Mouse (Mus musculus) ES-Bruce4 (cell line): ENCODE measurements around the gene Agtpbp1. TPM values are rescaled to one million over a fixed set of nuclear protein-coding genes. Genes with fewer than 3 reads are reported as not detected.

Experiments used
- H3K27ac ChIP-seq: 2 replicates; pipeline ENCODE4 v1.5.1; 2012; ENCODE audit warnings: low read length, inconsistent platforms; ENCODE audit not compliant: insufficient read depth
- H3K27me3 ChIP-seq: 2 replicates; pipeline ENCODE4 v1.6.1; 2012; ENCODE audit warnings: mild to moderate bottlenecking, low read length, inconsistent platforms; ENCODE audit not compliant: control insufficient read depth, poor library complexity, insufficient read depth, severe bottlenecking
- H3K36me3 ChIP-seq: 2 replicates; pipeline ENCODE4 v1.6.1; 2012; ENCODE audit warnings: inconsistent platforms, mild to moderate bottlenecking, low read length, moderate library complexity; ENCODE audit not compliant: control insufficient read depth, poor library complexity, insufficient read depth, severe bottlenecking
- H3K4me1 ChIP-seq: one replicate; pipeline ENCODE4 v1.8.1; 2011; ENCODE audit warnings: low read length; ENCODE audit not compliant: control insufficient read depth, insufficient read depth
- H3K4me3 ChIP-seq: 2 replicates; pipeline ENCODE4 v1.5.1; 2011; ENCODE audit warnings: low read depth, mild to moderate bottlenecking, low read length
- H3K9ac ChIP-seq: 2 replicates; pipeline ENCODE4 v1.6.1; 2012; ENCODE audit warnings: low read depth, mild to moderate bottlenecking, inconsistent platforms; ENCODE audit not compliant: poor library complexity, severe bottlenecking
- H3K9me3 ChIP-seq: replicated peaks from 2 replicates; pipeline ENCODE4 v1.6.1; 2012; ENCODE audit warnings: mild to moderate bottlenecking, low read length, inconsistent platforms; ENCODE audit not compliant: control insufficient read depth, poor library complexity, insufficient read depth, severe bottlenecking
- CTCF ChIP-seq: IDR thresholded peaks from one replicate; pipeline ENCODE4 v1.8.1; 2011; ENCODE audit warnings: low read depth, low read length
- EP300 ChIP-seq: IDR thresholded peaks from 2 replicates; pipeline ENCODE4 v1.6.1; 2011; ENCODE audit warnings: low read depth, low read length; ENCODE audit not compliant: insufficient read depth
- POLR2A ChIP-seq: IDR thresholded peaks from one replicate; pipeline ENCODE4 v1.8.1; 2011; ENCODE audit warnings: low read length; ENCODE audit not compliant: insufficient read depth
- polyA plus RNA-seq: library from polyadenylated mRNA; stranded (reverse); fragments of >200 nt; gene quantifications from 2 replicates; pipeline ENCODE4 v1.2.4, GENCODE M21; 2011; ENCODE audit warnings: low read depth; ENCODE audit not compliant: missing spikeins, insufficient read depth, insufficient read length

The Agtpbp1 gene
- polyA plus RNA-seq, 1 experiment = 27.9 TPM

DNA sequence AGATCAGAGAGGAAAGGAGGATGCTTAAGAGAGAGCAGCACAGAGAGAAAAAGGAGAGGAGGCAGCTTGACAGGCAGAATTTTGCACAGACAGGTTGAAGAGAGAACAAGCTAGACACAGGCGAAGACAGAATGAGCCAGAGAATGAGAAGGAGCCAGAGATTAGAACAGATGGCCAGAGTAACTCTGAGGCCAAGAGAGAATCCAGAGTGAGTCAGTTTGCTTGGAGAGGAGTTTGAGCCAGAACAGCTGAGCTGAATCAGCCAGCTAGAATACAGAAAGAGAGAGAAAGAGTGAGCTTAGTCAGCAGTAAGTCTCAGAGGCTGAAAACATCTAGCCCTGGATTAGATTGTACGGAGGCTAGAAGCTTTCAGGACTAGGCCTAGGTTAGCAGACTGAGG is 12.5 kb downstream of the Agtpbp1 start:
- Histone ChIP-seq H3K27ac (no peak overlapping the region), H3K9me3 (no peaks in the 10 kb centered on the region), H3K4me3 (no peak overlapping the region), H3K27me3 (no peaks in the 10 kb centered on the region), H3K4me1 (no peaks in the 10 kb centered on the region), H3K36me3 (no peaks in the 10 kb centered on the region), H3K9ac (no peak overlapping the region)
- no peak for TF ChIP-seq CTCF
- no peak for TF ChIP-seq POLR2A
- TF ChIP-seq EP300 = no peak

DNA sequence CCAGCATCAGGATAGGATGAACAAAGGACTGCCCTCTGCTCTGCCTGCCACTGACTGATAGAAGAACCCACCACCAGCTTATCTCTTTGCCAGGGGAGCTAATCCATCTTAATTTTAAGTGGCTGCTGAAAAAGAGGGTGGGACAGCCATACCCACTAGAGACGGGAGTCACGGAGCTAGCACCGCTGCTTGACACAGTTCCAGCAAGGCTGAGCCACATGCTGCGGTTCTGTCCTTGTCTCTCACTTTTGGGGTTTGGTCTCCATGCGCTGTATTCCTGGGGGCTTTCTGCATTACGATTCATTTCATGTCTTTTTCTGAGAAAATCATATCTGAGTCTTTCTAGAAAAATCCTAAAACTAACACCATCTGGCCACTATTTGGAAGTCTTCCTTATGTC is 13.9 kb downstream of the Agtpbp1 start:
- TF ChIP-seq CTCF (no peak), EP300 (no peak), POLR2A (no peak)
- no peaks in the 10 kb centered on the region for H3K36me3 ChIP-seq
- no peak overlapping the region for H3K27ac ChIP-seq
- H3K9me3 ChIP-seq = no peaks in the 10 kb centered on the region
- H3K27me3 ChIP-seq = no peaks in the 10 kb centered on the region
- no peak overlapping the region for H3K4me3 ChIP-seq
- no peaks in the 10 kb centered on the region for H3K4me1 ChIP-seq
- no peak overlapping the region for H3K9ac ChIP-seq

DNA sequence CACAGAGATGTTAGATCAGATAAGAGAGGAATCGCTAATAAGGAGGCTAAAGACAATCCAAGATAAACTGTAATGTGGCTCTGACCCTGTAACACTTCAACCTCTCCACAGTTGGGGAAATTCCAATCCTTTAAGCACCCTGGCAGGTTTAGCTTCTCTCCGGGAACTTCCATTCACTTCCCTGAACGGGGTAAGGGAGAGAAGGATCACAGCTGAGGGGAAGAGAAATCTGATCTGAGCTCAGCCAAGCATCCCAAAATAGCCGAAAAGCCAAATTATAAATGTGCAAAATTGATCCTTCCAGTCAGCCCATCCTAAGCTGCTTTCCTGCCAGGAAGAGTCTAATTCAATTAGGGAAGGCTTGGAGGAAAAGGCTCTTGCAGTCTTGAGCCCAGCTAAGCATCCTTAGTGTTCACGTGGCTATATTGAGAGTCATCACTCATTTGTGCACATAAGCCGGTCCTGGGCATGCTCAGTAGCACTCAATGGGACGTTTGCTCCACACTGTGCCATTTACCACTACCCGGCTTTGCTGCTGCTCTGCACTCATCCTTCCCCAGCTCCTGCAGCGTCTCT is 19.0 kb downstream of the Agtpbp1 start:
- no peaks in the 10 kb centered on the region for H3K36me3 ChIP-seq
- H3K4me1 ChIP-seq = no peaks in the 10 kb centered on the region
- no peak overlapping the region for H3K4me3 ChIP-seq

GRCm38 (mm10) chr13:59564923-59565322 is 20.1 kb downstream of the Agtpbp1 start:
- H3K9ac ChIP-seq = no peak overlapping the region
- H3K27ac ChIP-seq = no peak overlapping the region
- H3K36me3 ChIP-seq = no peaks in the 10 kb centered on the region
- TF ChIP-seq POLR2A (no peak), EP300 (no peak), CTCF (no peak)
- no peaks in the 10 kb centered on the region for H3K9me3 ChIP-seq
- H3K4me3 ChIP-seq = no peak overlapping the region
- H3K4me1 ChIP-seq = no peaks in the 10 kb centered on the region
- H3K27me3 ChIP-seq = no peaks in the 10 kb centered on the region

More for the DNA sequence above, 19.0 kb downstream of the Agtpbp1 start:
- Histone ChIP-seq H3K9ac (no peak overlapping the region), H3K9me3 (no peaks in the 10 kb centered on the region), H3K27ac (no peak overlapping the region), H3K27me3 (no peaks in the 10 kb centered on the region)
- TF ChIP-seq EP300 (no peak), CTCF (no peak), POLR2A (no peak)

- no peaks in the 10 kb centered on the region for H3K36me3 ChIP-seq
- H3K4me1 ChIP-seq = no peaks in the 10 kb centered on the region
- H3K9ac ChIP-seq = no peak overlapping the region
- H3K9me3 ChIP-seq = no peaks in the 10 kb centered on the region
- H3K27me3 ChIP-seq = no peaks in the 10 kb centered on the region
- no peak overlapping the region for H3K27ac ChIP-seq
- TF ChIP-seq POLR2A = no peak
- no peak for TF ChIP-seq EP300
- no peak for TF ChIP-seq CTCF
- H3K4me3 ChIP-seq = no peak overlapping the region
These were observed 20.5 kb downstream of the Agtpbp1 start for GRCm38 (mm10) chr13:59564505-59564904.

GRCm38 (mm10) chr13:59562471-59562870 is 22.6 kb downstream of the Agtpbp1 start:
- no peaks in the 10 kb centered on the region for H3K36me3 ChIP-seq
- H3K4me1 ChIP-seq = no peaks in the 10 kb centered on the region
- H3K9ac ChIP-seq = no peak overlapping the region
- no peak overlapping the region for H3K27ac ChIP-seq
- no peaks in the 10 kb centered on the region for H3K27me3 ChIP-seq
- no peak overlapping the region for H3K4me3 ChIP-seq
- no peaks in the 10 kb centered on the region for H3K9me3 ChIP-seq
- TF ChIP-seq CTCF = no peak
- TF ChIP-seq POLR2A = no peak
- no peak for TF ChIP-seq EP300
